Mouse (Mus musculus) Muller cell, postnatal 12 days (primary cell): ENCODE data around the gene Ehd1.
"Not testable (repeated sequence)": the region's sequence is repeated elsewhere in the genome, so short reads cannot be mapped to it uniquely, and the experiment has no call there.

ENCODE experiments used
- DNase-seq: peaks from one replicate; pipeline ENCODE4 v3.0.0-alpha.2; 2015; ENCODE audit errors: inconsistent ontology term

Gene Ehd1

GRCm38 (mm10) chr19:6300402-6300841 is 23.9 kb downstream of the Ehd1 start:
- no peak for DNase-seq

DNA sequence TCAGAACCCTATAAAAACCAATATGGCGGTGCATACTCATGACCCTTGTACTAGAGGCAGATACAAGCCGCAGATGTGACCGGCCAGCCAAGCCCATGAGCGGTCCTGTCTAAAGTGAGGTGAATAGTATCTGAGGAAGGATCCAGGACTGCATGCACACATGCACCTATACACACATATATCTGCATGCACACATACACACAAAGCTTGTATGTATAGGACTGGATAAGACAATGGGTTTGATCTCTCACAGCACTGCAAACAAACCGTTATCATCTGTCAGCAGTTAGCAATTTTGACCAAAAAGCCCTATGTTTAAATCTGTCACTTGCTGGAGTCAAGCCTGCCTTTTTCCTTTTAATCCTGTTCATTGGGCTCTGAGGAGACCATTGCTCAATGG is 25.6 kb downstream of the Ehd1 start:
- no peak for DNase-seq

DNA sequence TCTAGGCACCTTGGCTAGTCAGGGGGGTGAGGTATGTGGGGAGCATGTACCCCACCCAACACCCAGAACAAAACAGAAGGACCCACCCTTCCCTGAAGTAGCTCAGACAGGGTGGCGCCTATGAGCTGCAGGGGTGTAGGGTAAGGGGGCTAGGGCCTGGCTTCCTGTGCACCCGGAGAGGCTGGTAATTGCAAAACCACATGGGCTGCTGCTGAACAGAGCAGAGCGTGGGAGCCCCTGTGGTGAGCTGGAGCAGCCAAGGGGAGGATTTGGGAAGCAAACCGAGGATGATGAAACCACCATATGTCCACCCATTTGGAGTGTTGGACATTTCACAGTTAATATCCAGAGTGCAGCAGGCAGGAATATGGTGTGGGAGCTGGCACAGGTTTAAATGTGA is 26.0 kb downstream of the Ehd1 start:
- DNase-seq = no peak

DNA sequence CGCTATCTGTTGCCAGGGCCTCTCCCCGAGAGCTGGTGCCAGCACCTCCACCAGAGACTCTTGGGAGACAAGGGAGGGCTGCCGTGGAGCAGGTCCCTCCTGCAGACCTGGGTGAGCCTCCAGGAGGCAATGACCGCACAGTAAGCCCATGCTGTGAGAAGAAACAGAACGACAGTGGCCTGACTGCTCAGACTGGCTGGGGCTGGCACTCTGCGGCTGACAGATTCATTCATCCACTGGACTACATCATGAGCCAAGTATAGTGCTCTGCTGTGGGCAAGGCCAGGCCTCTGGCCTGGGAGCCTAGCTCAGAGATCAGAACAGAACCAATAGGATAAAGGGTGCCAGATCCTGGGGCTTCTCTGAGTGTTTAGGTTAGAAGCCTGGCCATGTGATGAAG is 27.3 kb downstream of the Ehd1 start:
- no peak for DNase-seq

DNA sequence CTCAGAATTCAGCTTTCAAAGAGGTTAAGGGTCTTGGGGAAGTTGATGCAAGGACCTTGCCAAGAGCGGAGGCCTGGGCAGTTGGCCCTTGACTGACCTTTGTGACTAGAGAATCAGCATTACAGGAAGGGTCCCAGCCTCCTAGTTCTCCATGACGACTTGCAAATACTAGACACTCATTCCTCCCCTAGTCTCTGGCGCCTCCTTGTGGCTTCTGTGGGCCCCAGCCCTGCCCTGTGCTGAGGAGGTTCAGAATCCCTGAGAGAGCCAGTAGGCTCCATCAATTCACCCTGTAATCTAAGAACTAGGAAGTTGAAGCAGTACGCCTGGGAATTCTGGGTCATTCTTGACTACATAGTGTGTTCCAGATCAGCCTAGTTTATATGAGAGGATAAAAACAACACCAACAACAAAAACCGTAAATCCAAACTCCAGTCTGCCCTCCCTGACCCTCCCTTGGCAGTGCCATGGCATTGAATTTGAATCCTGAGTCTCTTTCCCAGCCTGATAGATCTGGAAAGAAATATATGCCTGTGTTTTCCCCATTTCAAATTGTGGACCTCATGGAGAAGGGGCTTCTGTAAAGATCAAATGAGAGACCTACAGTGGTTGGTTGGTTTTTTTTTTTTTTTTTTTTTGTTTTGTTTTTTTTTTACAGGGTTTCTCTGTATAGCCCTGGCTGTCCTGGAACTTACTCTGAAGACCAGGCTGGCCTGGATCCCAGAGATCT is 28.4 kb downstream of the Ehd1 start:
- peak; percentile 92 for DNase-seq

DNA sequence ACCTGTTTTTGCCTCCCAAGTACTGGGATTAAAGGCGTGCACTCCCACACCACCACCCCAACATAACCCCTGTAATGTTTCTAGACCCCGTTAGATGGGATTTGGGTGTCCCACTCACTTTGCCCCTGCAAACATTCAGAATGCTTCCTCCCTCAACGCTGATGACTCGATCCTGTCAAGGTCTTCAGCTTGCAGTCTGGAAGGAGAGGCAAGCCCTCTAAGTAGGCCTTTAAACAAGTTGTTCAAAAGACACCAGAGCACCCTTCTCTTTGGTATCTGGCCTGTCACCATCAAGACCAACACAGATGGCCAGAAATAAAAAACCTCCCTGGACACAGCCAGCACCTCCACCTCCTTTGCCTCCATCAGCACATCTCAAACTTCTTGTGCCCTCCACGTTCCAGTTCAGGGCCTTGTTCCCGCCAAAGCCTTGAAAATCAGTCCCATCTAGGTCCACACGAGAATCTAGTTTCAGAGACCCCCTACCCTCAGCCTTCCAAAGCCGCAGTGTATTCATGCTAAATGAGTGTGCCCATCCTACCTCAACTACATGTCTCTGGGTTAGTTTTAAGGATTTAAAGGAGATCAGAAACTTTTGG is 29.1 kb downstream of the Ehd1 start:
- no peak for DNase-seq

GRCm38 (mm10) chr19:6306137-6306551 is 29.6 kb downstream of the Ehd1 start, which contains the start of gene Cdc42bpg:
Cdc42bpg (plus strand) TSS chr19:6306456.
- peak; percentile 90 for DNase-seq

DNA sequence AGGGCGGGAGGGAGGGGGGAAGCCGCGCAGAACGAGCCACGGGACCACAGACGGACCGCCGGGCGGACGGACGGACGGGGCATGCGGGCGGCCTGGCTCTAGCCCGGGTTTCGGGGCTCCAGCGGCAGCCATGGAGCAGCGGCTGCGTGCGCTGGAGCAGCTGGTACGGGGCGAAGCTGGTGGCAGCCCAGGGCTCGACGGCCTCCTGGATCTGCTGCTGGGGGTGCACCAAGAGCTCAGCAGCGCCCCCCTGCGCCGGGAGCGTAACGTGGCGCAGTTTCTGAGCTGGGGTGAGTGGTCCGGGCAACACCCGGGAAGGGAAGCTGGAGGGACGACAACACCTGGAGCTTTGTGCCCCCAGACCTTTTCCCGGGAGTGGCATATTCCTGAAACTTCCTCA is 30.1 kb downstream of the Ehd1 start:
- DNase-seq = peak; percentile 87

DNA sequence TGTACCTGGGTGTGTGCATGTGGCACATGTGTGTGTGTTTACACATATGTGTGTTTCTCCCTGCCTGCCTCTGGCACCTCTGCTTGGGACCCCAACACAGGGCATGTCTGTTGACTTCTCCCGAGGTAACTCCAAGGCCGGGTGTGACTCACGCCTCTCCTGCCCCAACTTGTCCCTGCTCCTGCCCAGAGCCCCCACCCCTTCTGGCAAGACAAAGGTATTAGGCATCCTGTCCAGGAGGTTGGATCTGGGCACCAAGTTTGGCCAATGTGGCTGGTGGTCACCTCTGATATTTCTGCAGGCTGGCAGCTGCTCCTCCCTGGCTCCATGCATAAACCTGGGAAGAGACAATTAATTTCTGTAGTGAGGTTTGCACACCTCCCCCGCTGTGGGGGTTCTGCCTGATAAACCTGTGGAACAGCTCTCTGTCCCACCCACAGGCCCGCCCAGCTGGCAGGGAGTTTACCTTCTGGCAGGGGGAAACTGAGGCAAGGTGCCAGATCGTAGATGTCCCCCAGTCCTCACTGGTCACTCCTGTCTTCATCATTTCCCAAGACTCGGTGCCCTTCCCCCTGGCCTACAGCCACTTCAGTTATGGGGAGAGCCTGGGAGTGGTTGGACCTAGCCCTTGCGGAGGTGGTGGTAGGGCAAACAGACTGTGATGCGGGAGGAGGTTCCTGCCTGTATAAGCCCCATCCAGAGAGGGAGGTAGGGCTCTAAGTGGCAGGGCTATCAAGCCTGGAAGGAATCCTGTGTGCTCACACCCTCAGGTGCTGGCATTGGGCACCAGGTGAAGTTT is 31.4 kb downstream of the Ehd1 start:
- peak; percentile 19 for DNase-seq

DNA sequence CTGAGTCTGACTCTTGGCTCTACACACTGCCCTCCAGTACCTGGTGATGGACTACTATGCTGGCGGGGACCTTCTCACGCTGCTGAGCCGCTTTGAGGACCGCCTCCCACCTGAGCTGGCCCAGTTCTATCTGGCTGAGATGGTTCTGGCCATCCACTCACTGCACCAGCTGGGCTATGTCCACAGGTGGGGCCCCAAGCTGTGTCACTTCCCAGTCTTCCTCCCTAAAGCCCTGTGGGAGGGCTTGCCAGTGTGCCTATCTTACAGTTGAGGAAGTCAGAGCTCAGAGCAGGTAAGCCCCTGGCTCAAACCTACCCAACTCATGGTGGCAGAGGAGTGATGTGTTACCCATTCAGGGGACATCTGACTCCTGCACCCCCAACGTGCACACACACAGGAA is 33.7 kb downstream of the Ehd1 start:
- DNase-seq = no peak

- DNase-seq = not testable (repeated sequence)
Observed at GRCm38 (mm10) chr19:6311783-6312182, 35.3 kb downstream of the Ehd1 start.

GRCm38 (mm10) chr19:6313796-6314195 is 37.3 kb downstream of the Ehd1 start:
- no peak for DNase-seq

DNA sequence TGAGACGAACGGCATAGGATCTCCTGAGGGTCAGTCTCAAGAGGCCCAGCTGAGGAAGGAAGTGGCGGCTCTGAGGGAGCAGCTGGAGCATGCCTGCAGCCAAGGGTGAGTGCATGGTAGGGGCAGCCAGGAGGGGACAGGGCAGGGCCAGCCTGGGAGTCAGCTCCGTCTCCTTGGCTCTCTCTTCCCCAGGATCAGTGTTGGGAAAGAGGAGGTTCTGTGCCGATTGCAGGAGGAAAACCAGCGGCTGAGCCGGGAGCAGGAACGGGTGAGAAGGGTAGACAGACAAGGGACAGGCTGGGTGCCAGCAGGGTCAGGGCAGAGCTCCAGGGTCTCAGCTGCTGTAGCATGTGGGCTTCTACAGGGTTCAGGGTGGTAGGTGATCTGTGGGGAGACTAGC is 38.0 kb downstream of the Ehd1 start:
- no peak for DNase-seq

- DNase-seq = no peak
Observed at GRCm38 (mm10) chr19:6315573-6315972, 39.0 kb downstream of the Ehd1 start.

DNA sequence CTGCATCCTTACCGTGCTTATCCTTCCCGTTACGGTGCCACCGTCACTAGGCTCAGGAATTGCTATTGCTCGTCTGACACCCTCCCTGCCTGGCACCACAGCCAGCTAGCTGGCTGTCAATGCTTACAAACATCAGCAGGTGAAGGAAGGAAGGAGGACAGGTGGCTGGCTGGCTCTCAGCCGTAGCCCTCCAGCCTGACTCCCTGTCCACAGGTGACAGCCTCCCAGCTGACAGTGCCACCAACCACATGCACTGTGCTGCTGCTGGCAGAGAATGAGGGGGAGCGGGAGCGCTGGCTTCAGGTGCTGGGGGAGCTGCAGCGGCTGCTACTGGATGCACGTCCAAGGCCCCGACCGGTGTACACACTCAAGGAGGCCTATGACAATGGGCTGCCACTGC is 41.6 kb downstream of the Ehd1 start:
- DNase-seq = no peak

DNA sequence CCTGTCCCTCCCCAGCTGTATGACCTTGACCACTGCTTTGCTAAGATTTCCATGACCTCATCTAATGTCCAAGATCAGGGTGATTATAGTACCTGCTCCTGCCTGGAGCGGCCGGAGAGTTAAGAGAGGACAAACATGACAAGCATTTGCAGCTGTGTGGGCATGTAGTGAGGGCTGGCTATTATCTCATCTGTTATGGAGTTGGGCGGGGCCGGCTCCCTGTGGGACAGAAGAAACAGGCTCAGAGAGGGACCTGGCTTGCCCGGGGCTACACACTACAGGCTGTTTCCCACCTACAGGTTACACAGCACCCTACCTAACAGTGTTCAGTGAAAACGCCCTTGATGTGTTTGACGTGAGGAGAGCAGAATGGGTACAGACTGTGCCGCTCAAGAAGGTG is 44.8 kb downstream of the Ehd1 start:
- DNase-seq = no peak

- DNase-seq = peak; percentile 25
Observed at GRCm38 (mm10) chr19:6321786-6322621, 45.5 kb downstream of the Ehd1 start.

GRCm38 (mm10) chr19:6324751-6325150 is 48.2 kb downstream of the Ehd1 start:
- no peak for DNase-seq

DNA sequence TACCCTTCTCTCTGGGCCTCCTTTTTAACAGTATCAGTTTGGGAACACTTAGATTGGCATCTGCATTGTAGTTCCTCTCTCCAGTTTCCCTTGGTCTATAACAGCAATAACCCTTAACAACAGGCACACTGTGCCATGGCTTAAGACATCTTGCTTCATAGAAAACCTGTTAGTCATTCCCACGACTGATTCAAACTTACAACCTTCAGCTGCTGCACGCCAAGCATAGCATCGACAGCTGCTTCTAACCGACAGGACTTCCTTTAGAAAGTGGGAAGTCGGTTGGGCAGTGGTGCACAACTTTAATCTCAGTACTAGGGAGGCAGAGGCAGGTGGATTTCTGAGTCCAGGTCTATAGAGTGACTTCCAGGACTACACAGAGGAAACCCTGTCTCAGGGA is 54.7 kb downstream of the Ehd1 start:
- DNase-seq = no peak

- peak; percentile 64 for DNase-seq
Observed at GRCm38 (mm10) chr19:6331719-6332516, 55.4 kb downstream of the Ehd1 start.
